Mouse (Mus musculus): ENCODE data around the gene Socs3.

- TF ChIP-seq CTCF (IDR thresholded peaks at IDR 0.05; ENCODE audit: insufficient read depth, low read depth, low read length) (no peak), POLR2A (IDR thresholded peaks at IDR 0.05; ENCODE audit: insufficient read depth, low read depth, low read length) (no peak)
These were observed 30.0 kb downstream of the Socs3 start for GRCm38 (mm10) chr11:117939741-117940285.
